Mouse (Mus musculus): ENCODE measurements around the gene Eef1a2.

DNA sequence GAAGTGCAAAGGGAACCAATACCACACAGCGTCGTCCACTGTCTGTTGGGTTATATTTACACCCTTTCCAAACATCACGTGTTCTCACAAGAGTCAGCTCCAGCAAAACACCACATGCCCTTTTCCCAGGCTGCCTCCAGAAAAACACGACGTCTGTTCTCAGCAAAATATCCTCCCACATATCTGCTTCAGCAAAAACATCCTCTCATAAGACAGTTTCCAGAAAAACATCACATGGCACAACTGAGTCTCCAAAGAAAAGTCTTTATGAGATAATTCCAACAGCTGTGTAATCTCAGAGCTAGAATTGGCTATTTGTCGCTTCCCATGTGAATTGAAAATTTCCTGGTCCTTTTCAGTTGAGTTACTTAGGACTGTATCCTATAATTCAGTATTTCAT, 24.1 kb upstream of the Eef1a2 start:
- TF ChIP-seq EP300 (IDR thresholded peaks at IDR 0.05; ENCODE audit: insufficient read depth, low read depth, low read length) (no peak), POLR2A (IDR thresholded peaks at IDR 0.05; ENCODE audit: insufficient read depth, low read length) (no peak), CTCF (IDR thresholded peaks at IDR 0.05; ENCODE audit: low read depth, low read length) (no peak)

All from ES-Bruce4 (cell line).